Mouse (Mus musculus) midbrain, embryonic 15.5 days (tissue): ENCODE data around the gene Gm28305. TPM values are rescaled to one million over a fixed set of nuclear protein-coding genes. Genes with fewer than 3 reads are reported as not detected.
A peak's percentile ranks its signal among the peaks of the same experiment; 100 is the strongest.

Experiments
- ATAC-seq: fragments of 200-750 bp; cut with Nextera tagmentation; replicated peaks from 2 replicates; pipeline ENCODE4 v1.8.0; 2017; ENCODE audit warnings: moderate TSS enrichment
- H3K27ac ChIP-seq: fragments of 300-500 bp; sonication (generic); 2 replicates; pipeline ENCODE4 v1.5.1; 2015; ENCODE audit warnings: mild to moderate bottlenecking, inconsistent platforms
- H3K27me3 ChIP-seq: fragments of 300-500 bp; sonication (generic); replicated peaks from 2 replicates; pipeline ENCODE4 v1.6.1; 2015; ENCODE audit warnings: inconsistent platforms
- H3K36me3 ChIP-seq: fragments of 300-500 bp; sonication (generic); replicated peaks from 2 replicates; pipeline ENCODE4 v1.6.1; 2015; ENCODE audit warnings: inconsistent platforms
- H3K4me1 ChIP-seq: fragments of 300-500 bp; sonication (generic); 2 replicates; pipeline ENCODE4 v1.6.1; 2015; ENCODE audit warnings: inconsistent platforms
- H3K4me2 ChIP-seq: fragments of 300-500 bp; sonication (generic); 2 replicates; pipeline ENCODE4 v1.6.1; 2015; ENCODE audit warnings: inconsistent platforms, mild to moderate bottlenecking, moderate library complexity
- H3K4me3 ChIP-seq: fragments of 300-500 bp; sonication (generic); 2 replicates; pipeline ENCODE4 v1.5.1; 2015; ENCODE audit warnings: mild to moderate bottlenecking, inconsistent platforms
- H3K9ac ChIP-seq: fragments of 300-500 bp; sonication (generic); 2 replicates; pipeline ENCODE4 v1.6.1; 2015; ENCODE audit warnings: mild to moderate bottlenecking, inconsistent platforms
- H3K9me3 ChIP-seq: fragments of 300-500 bp; sonication (generic); 2 replicates; pipeline ENCODE4 v1.6.1; 2016; ENCODE audit warnings: inconsistent platforms
- WGBS: fragments of 180-500 bp; shearing (Covaris S2); methylation state at CpG from one replicate; pipeline ENCODE4 v1.1.7; 2015; ENCODE audit warnings: mixed read lengths; 5-methylcytosine and 5-hydroxymethylcytosine counted together
- polyA plus RNA-seq: library from polyadenylated mRNA; unstranded; fragments of >200 nt; fragmentation: Nextera tagmentation; extraction: Ambion mirVana; gene quantifications from 2 replicates; pipeline ENCODE4 v1.2.1, GENCODE M21; 2015

The Gm28305 gene
- not detected in 2 replicates for polyA plus RNA-seq

GRCm38 (mm10) chr9:104040362-104040761 is at the start of gene Gm28305:
Gm28305 (plus strand) TSS chr9:104040662.
- no peaks in the 10 kb centered on the region for H3K9me3 ChIP-seq
- no peaks in the 10 kb centered on the region; the same call in 1 of the 2 replicates for H3K36me3 ChIP-seq
- no peak within 1 kb of the TSS for H3K4me3 ChIP-seq
- no peaks in the 10 kb centered on the region for H3K27me3 ChIP-seq
- H3K4me2 ChIP-seq = no peak within 1 kb of the TSS
- H3K4me1 ChIP-seq = no peaks in the 10 kb centered on the region
- no peak for ATAC-seq
- 67% methylated on average over 2 of the region's 2 CpGs for WGBS
- H3K27ac ChIP-seq = no peak within 1 kb of the TSS
- H3K9ac ChIP-seq = no peak within 1 kb of the TSS

- H3K9ac ChIP-seq = no peak overlapping the region
- H3K27ac ChIP-seq = no peak overlapping the region
- no peak for ATAC-seq
- no peaks in the 10 kb centered on the region for H3K36me3 ChIP-seq
- H3K9me3 ChIP-seq = no peaks in the 10 kb centered on the region
- no peak overlapping the region for H3K4me2 ChIP-seq
- H3K4me1 ChIP-seq = peaks cover 6% of the 10 kb centered on the region; the same call in 1 of the 2 replicates
- no peak overlapping the region for H3K4me3 ChIP-seq
- 3% methylated on average over 2 of the region's 2 CpGs for WGBS
- no peaks in the 10 kb centered on the region; the same call in 1 of the 2 replicates for H3K27me3 ChIP-seq
These were observed 44.0 kb upstream of the Gm28305 start for GRCm38 (mm10) chr9:103996496-103996895.

GRCm38 (mm10) chr9:104000601-104001000 is 39.9 kb upstream of the Gm28305 start:
- Histone ChIP-seq H3K4me1 (peaks cover 22% of the 10 kb centered on the region), H3K36me3 (no peaks in the 10 kb centered on the region), H3K27ac (no peak overlapping the region), H3K27me3 (no peaks in the 10 kb centered on the region; the same call in 1 of the 2 replicates), H3K9ac (no peak overlapping the region), H3K4me3 (no peak overlapping the region), H3K4me2 (no peak overlapping the region), H3K9me3 (no peaks in the 10 kb centered on the region)
- 57% methylated on average over 3 of the region's 3 CpGs for WGBS
- no peak for ATAC-seq

- Histone ChIP-seq H3K4me2 (peak within 1 kb of the TSS; percentile 81), H3K9me3 (no peaks in the 10 kb centered on the region), H3K9ac (peak within 1 kb of the TSS; percentile 68), H3K27ac (peak within 1 kb of the TSS; percentile 91), H3K4me3 (peak within 1 kb of the TSS; percentile 75), H3K4me1 (peaks cover 19% of the 10 kb centered on the region), H3K36me3 (no peaks in the 10 kb centered on the region), H3K27me3 (no peaks in the 10 kb centered on the region; the same call in 1 of the 2 replicates)
- peak; percentile 98 for ATAC-seq
- whole genome bisulfite sequencing = under 1% methylated on average over 55 of the region's 55 CpGs
These were observed 38.3 kb upstream of the Gm28305 start, which contains the start of gene Nphp3 for GRCm38 (mm10) chr9:104001921-104002859. Nphp3 (plus strand) TSS chr9:104002544.

- WGBS = under 1% methylated on average over 37 of the region's 37 CpGs
- Histone ChIP-seq H3K36me3 (no peaks in the 10 kb centered on the region), H3K27me3 (no peaks in the 10 kb centered on the region; the same call in 1 of the 2 replicates), H3K4me2 (peak overlapping the region; percentile 81), H3K4me1 (peaks cover 19% of the 10 kb centered on the region), H3K9me3 (no peaks in the 10 kb centered on the region), H3K4me3 (peak overlapping the region; percentile 75), H3K9ac (peak overlapping the region; percentile 68), H3K27ac (peak overlapping the region; percentile 91)
- ATAC-seq = peak; percentile 65
These were observed 37.5 kb upstream of the Gm28305 start for GRCm38 (mm10) chr9:104002913-104003330.

- 0 out of 2 replicates have a peak, but pooled peaks cover 2% of the 10 kb centered on the region for H3K36me3 ChIP-seq
- H3K9me3 ChIP-seq = no peaks in the 10 kb centered on the region
- 56% methylated on average over 1 of the region's 1 CpGs for WGBS
- no peak overlapping the region for H3K9ac ChIP-seq
- H3K4me3 ChIP-seq = no peak overlapping the region
- no peaks in the 10 kb centered on the region for H3K27me3 ChIP-seq
- H3K27ac ChIP-seq = no peak overlapping the region
- ATAC-seq = no peak
- H3K4me1 ChIP-seq = no peaks in the 10 kb centered on the region
- H3K4me2 ChIP-seq = no peak overlapping the region
These were observed 25.9 kb upstream of the Gm28305 start for GRCm38 (mm10) chr9:104014526-104014925.

GRCm38 (mm10) chr9:104021026-104021425 is 19.4 kb upstream of the Gm28305 start:
- 0 out of 2 replicates have a peak, but pooled peaks cover 1% of the 10 kb centered on the region for H3K36me3 ChIP-seq
- no peak overlapping the region for H3K9ac ChIP-seq
- H3K27me3 ChIP-seq = no peaks in the 10 kb centered on the region
- no peak overlapping the region for H3K27ac ChIP-seq
- H3K4me1 ChIP-seq = no peaks in the 10 kb centered on the region
- 93% methylated on average over 10 of the region's 10 CpGs for WGBS
- no peak overlapping the region for H3K4me3 ChIP-seq
- no peak overlapping the region for H3K4me2 ChIP-seq
- no peaks in the 10 kb centered on the region for H3K9me3 ChIP-seq
- ATAC-seq = no peak

GRCm38 (mm10) chr9:104027186-104027585 is 13.3 kb upstream of the Gm28305 start:
- ATAC-seq = no peak
- Histone ChIP-seq H3K9ac (no peak overlapping the region), H3K36me3 (peaks cover 10% of the 10 kb centered on the region; the same call in 1 of the 2 replicates)

GRCm38 (mm10) chr9:104029861-104030260 is 10.6 kb upstream of the Gm28305 start:
- Histone ChIP-seq H3K4me1 (no peaks in the 10 kb centered on the region), H3K9me3 (no peaks in the 10 kb centered on the region), H3K27ac (no peak overlapping the region), H3K27me3 (no peaks in the 10 kb centered on the region), H3K4me2 (no peak overlapping the region), H3K9ac (no peak overlapping the region), H3K36me3 (peaks cover 10% of the 10 kb centered on the region; the same call in 1 of the 2 replicates), H3K4me3 (no peak overlapping the region)
- 94% methylated on average over 11 of the region's 11 CpGs for WGBS
- no peak for ATAC-seq

More at GRCm38 (mm10) chr9:104027186-104027585, 13.3 kb upstream of the Gm28305 start:
- no peak overlapping the region for H3K4me2 ChIP-seq
- no peaks in the 10 kb centered on the region for H3K4me1 ChIP-seq
- H3K4me3 ChIP-seq = no peak overlapping the region
- no peaks in the 10 kb centered on the region for H3K9me3 ChIP-seq
- no peaks in the 10 kb centered on the region for H3K27me3 ChIP-seq
- WGBS = 96% methylated on average over 8 of the region's 8 CpGs
- no peak overlapping the region for H3K27ac ChIP-seq

- no peaks in the 10 kb centered on the region for H3K4me1 ChIP-seq
- 81% methylated on average over 8 of the region's 8 CpGs for WGBS
- H3K27ac ChIP-seq = no peak overlapping the region
- H3K9ac ChIP-seq = no peak overlapping the region
- no peaks in the 10 kb centered on the region for H3K9me3 ChIP-seq
- H3K36me3 ChIP-seq = no peaks in the 10 kb centered on the region
- ATAC-seq = no peak
- no peaks in the 10 kb centered on the region for H3K27me3 ChIP-seq
- no peak overlapping the region for H3K4me3 ChIP-seq
- no peak overlapping the region for H3K4me2 ChIP-seq
These were observed 6.2 kb upstream of the Gm28305 start for GRCm38 (mm10) chr9:104034231-104034630.

GRCm38 (mm10) chr9:104034718-104035117 is 5.7 kb upstream of the Gm28305 start:
- Histone ChIP-seq H3K9ac (no peak overlapping the region), H3K36me3 (no peaks in the 10 kb centered on the region), H3K9me3 (no peaks in the 10 kb centered on the region), H3K4me3 (no peak overlapping the region), H3K27ac (no peak overlapping the region), H3K4me2 (no peak overlapping the region), H3K4me1 (no peaks in the 10 kb centered on the region), H3K27me3 (no peaks in the 10 kb centered on the region)
- no peak for ATAC-seq
- WGBS = 66% methylated on average over 6 of the region's 6 CpGs

- Histone ChIP-seq H3K9ac (no peak overlapping the region), H3K27me3 (no peaks in the 10 kb centered on the region), H3K36me3 (no peaks in the 10 kb centered on the region), H3K4me3 (no peak overlapping the region), H3K9me3 (no peaks in the 10 kb centered on the region), H3K4me1 (no peaks in the 10 kb centered on the region), H3K27ac (no peak overlapping the region), H3K4me2 (no peak overlapping the region)
- WGBS = 46% methylated on average over 24 of the region's 24 CpGs
- ATAC-seq = no peak
These were observed 5.0 kb upstream of the Gm28305 start for GRCm38 (mm10) chr9:104035261-104036015.
